Mouse (Mus musculus) brain, embryonic 14.5 days (tissue): ENCODE measurements at regions not wholly inside any gene's neighbourhood (a gene's known extent, or its start where the extent isn't known, plus 50 kb on each side); places are given as distances from the start of the nearest gene placed in this dataset.

ENCODE experiments used
- CTCF ChIP-seq: fragments of 200-500 bp; IDR thresholded peaks from 2 replicates; pipeline ENCODE4 v1.5.1; 2012; ENCODE audit warnings: inconsistent platforms, mild to moderate bottlenecking, moderate library complexity, borderline replicate concordance; ENCODE audit not compliant: insufficient read depth, insufficient read length; ENCODE audit errors: extremely low read depth
- POLR2A ChIP-seq: fragments of 200-500 bp; IDR thresholded peaks from 2 replicates; pipeline ENCODE4 v1.6.1; 2012; ENCODE audit warnings: mild to moderate bottlenecking, inconsistent platforms, borderline replicate concordance; ENCODE audit not compliant: poor library complexity, insufficient read depth, insufficient read length, severe bottlenecking; ENCODE audit errors: extremely low read depth

DNA sequence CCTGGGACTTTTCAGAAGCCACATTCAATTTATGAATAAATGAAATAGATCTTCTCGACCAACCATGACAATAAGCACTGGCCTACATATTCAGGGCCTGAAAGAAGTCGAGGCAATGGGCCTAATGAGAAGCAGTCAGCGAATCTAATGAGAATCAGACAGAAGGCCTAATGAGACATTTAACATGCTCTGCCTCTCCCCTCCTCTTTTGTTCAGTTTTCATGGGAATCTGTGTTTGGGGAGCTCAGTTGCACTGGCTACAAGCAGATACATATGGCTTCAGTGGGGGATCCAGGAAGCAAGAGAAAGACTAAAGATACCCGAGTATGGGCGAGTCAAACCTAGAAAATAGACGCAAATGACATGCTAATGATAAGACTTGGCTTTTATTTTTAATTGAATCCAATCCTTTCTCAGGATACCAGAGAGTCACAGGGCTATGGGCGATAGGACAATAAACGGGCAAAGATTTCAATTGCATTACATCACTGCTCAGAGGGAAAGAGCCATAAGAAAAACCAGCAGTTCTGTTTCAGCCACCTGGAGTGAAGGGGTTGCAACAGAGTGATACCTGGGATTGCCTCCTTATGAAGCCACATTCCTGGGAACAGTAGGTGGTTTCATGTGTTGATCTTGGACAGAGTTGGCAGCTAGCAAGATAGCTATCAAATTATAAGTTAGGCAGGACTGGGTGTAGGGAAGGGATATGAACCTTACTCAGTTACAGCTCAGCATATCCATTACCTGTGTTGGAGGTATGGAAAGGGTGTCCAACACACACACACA lies 751.3 kb downstream of the Inhba start:
- TF ChIP-seq CTCF (no peak), POLR2A (no peak)
